Mouse (Mus musculus): ENCODE results near the gene Gpc5.

Gpc5 gene

GRCm38 (mm10) chr14:115371131-115371530 lies 279.1 kb downstream of the Gpc5 start:
- DNase-seq, result no peak

GRCm38 (mm10) chr14:115391831-115392230 lies 299.8 kb downstream of the Gpc5 start:
- no peak for DNase-seq

GRCm38 (mm10) chr14:115392894-115393524 lies 301.0 kb downstream of the Gpc5 start:
- DNase-seq, result no peak

- no peak for DNase-seq
Observed at GRCm38 (mm10) chr14:115406596-115406995, 314.6 kb downstream of the Gpc5 start.

GRCm38 (mm10) chr14:115407309-115407930 lies 315.4 kb downstream of the Gpc5 start:
- no peak for DNase-seq

- DNase-seq, result no peak
Observed at GRCm38 (mm10) chr14:115410881-115411280, 318.9 kb downstream of the Gpc5 start.

- DNase-seq, result no peak
Observed at GRCm38 (mm10) chr14:115411513-115412174, 319.6 kb downstream of the Gpc5 start.

- DNase-seq, result no peak
Observed at GRCm38 (mm10) chr14:115412821-115413220, 320.8 kb downstream of the Gpc5 start.

GRCm38 (mm10) chr14:115413429-115413828 lies 321.4 kb downstream of the Gpc5 start:
- no peak for DNase-seq

GRCm38 (mm10) chr14:115414545-115414944 lies 322.5 kb downstream of the Gpc5 start:
- DNase-seq, result no peak

GRCm38 (mm10) chr14:115431967-115432366 lies 340.0 kb downstream of the Gpc5 start:
- no peak for DNase-seq

GRCm38 (mm10) chr14:115432368-115432767 lies 340.4 kb downstream of the Gpc5 start:
- DNase-seq, result no peak

GRCm38 (mm10) chr14:115436617-115437016 lies 344.6 kb downstream of the Gpc5 start:
- DNase-seq, result no peak

- DNase-seq, result no peak
Observed at GRCm38 (mm10) chr14:115444789-115445770, 353.1 kb downstream of the Gpc5 start.

GRCm38 (mm10) chr14:115450938-115451337 lies 358.9 kb downstream of the Gpc5 start:
- no peak for DNase-seq

GRCm38 (mm10) chr14:115467960-115468359 lies 375.9 kb downstream of the Gpc5 start:
- no peak for DNase-seq

- DNase-seq, result no peak
Observed at GRCm38 (mm10) chr14:115475234-115475633, 383.2 kb downstream of the Gpc5 start.

- DNase-seq, result no peak
Observed at GRCm38 (mm10) chr14:115477360-115477759, 385.3 kb downstream of the Gpc5 start.

- DNase-seq, result no peak
Observed at GRCm38 (mm10) chr14:115485090-115485489, 393.1 kb downstream of the Gpc5 start.

GRCm38 (mm10) chr14:115500794-115501193 lies 408.8 kb downstream of the Gpc5 start:
- no peak for DNase-seq

- no peak for DNase-seq
Observed at GRCm38 (mm10) chr14:115546516-115547282, 454.7 kb downstream of the Gpc5 start.

GRCm38 (mm10) chr14:115551996-115552395 lies 460.0 kb downstream of the Gpc5 start:
- DNase-seq, result no peak
